Mouse (Mus musculus): ENCODE data around the gene Acaca. TPM values are rescaled to one million over a fixed set of nuclear protein-coding genes. Genes with fewer than 3 reads are reported as not detected.
A peak's percentile ranks its signal among the peaks of the same experiment; 100 is the strongest.

The Acaca gene
- polyA plus RNA-seq, 1 experiment, result 29.9 TPM

DNA sequence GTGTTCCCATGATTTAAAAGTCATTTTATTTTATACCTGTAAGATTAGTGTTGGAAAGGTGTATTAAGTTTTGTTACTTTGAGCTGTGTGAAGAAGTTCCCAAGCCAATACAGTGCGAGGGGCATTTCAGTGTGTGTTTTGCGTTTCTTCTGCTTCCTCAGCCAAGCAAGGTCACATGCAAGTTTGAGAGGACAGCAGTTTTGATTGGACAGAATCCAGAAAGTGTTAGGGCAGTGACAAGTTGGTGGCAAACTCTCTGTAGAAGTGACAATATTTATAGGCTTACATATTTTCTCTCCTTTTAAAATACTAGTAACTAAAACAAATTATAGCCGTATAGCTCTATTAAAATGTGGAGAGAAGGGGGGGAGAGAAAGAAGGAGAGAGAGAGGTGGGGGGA, 161.3 kb downstream of the Acaca start:
- Histone ChIP-seq H3K79me3 (ENCODE audit: low read depth) (no peaks in the 10 kb centered on the region), H3K36me3 (ENCODE audit: control insufficient read depth, insufficient read depth) (peaks cover 30% of the 10 kb centered on the region), H3K79me2 (ENCODE audit: control insufficient read depth, insufficient read depth) (no peaks in the 10 kb centered on the region), H3K4me3 (ENCODE audit: insufficient read depth, poor library complexity, severe bottlenecking) (no peak overlapping the region), H3ac (ENCODE audit: control insufficient read depth, insufficient read length, low read depth) (no peak overlapping the region), H3K27me3 (ENCODE audit: control insufficient read depth, insufficient read depth, insufficient read length) (no peaks in the 10 kb centered on the region)
- TF ChIP-seq FOSL1 (IDR thresholded peaks at IDR 0.05; ENCODE audit: insufficient read depth, low read length, poor library complexity, severe bottlenecking) (no peak), MYOD1 (IDR thresholded peaks at IDR 0.05; ENCODE audit: control insufficient read depth, insufficient read length, low read depth) (no peak), USF1 (IDR thresholded peaks at IDR 0.05; ENCODE audit: low read depth) (no peak), CTCF (IDR thresholded peaks at IDR 0.05; ENCODE audit: control insufficient read depth, insufficient read depth, insufficient read length) (no peak)

DNA sequence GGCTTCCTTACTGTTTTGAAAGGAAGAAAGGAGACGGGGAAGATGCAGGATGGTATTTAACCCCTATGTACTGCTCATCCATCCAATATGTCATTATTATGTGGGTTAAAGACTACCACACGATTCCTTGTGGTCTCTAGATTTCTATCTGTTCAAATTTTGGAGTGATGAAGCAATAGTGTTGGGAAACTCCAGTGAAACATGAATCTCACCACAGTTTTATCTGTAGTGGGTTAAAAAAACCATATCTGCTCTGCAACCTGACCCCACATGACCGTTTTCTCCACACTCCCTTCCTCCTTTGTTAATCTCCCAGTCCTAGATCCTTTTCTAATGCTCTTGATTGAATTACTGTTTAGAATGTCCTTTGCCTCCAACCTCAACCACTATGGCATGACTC, 163.1 kb downstream of the Acaca start:
- H3K79me2 ChIP-seq (ENCODE audit: control insufficient read depth, insufficient read depth), result no peaks in the 10 kb centered on the region
- no peaks in the 10 kb centered on the region for H3K27me3 ChIP-seq (ENCODE audit: control insufficient read depth, insufficient read depth, insufficient read length)
- peaks cover 26% of the 10 kb centered on the region for H3K36me3 ChIP-seq (ENCODE audit: control insufficient read depth, insufficient read depth)
- no peak for TF ChIP-seq FOSL1 (IDR thresholded peaks at IDR 0.05; ENCODE audit: insufficient read depth, low read length, poor library complexity, severe bottlenecking)
- peak; percentile 40 for TF ChIP-seq USF1 (IDR thresholded peaks at IDR 0.05; ENCODE audit: low read depth)
- peak; percentile 82 for TF ChIP-seq CEBPB (IDR thresholded peaks at IDR 0.05; ENCODE audit: low read depth)
- TF ChIP-seq MYOD1 (IDR thresholded peaks at IDR 0.05; ENCODE audit: control insufficient read depth, insufficient read length, low read depth), result no peak
- TF ChIP-seq CTCF (IDR thresholded peaks at IDR 0.05; ENCODE audit: control insufficient read depth, insufficient read depth, insufficient read length), result no peak
- no peak for TF ChIP-seq MAX (IDR thresholded peaks at IDR 0.05)
- TF ChIP-seq MYOG (IDR thresholded peaks at IDR 0.05; ENCODE audit: control insufficient read depth, extremely low read depth, insufficient read length), result no peak
- no peaks in the 10 kb centered on the region for H3K79me3 ChIP-seq (ENCODE audit: low read depth)
- no peak overlapping the region for H3ac ChIP-seq (ENCODE audit: control insufficient read depth, insufficient read length, low read depth)
- no peak overlapping the region for H3K4me3 ChIP-seq (ENCODE audit: insufficient read depth, poor library complexity, severe bottlenecking)

DNA sequence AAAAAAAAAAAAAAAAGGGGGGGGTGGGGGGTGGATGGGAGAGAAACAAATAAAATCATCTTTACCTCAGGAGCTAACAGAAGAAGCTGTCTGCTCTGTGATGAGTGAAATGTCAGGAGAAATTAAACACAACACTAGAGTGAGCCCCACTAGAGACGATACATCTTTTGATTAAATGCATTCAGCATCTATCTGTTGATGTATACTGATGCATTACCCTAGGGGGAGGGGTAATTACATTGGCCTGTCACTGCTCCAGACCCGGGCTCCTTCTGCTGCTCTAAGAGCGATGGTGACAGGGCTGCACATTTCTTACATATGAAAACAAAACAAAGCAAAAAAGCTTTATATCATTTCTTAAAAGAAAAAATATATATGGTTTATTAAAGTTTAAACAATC, 163.8 kb downstream of the Acaca start:
- Histone ChIP-seq H3K36me3 (ENCODE audit: control insufficient read depth, insufficient read depth) (peaks cover 29% of the 10 kb centered on the region), H3K79me3 (ENCODE audit: low read depth) (no peaks in the 10 kb centered on the region), H3ac (ENCODE audit: control insufficient read depth, insufficient read length, low read depth) (no peak overlapping the region), H3K79me2 (ENCODE audit: control insufficient read depth, insufficient read depth) (no peaks in the 10 kb centered on the region), H3K27me3 (ENCODE audit: control insufficient read depth, insufficient read depth, insufficient read length) (no peaks in the 10 kb centered on the region), H3K4me3 (ENCODE audit: insufficient read depth, poor library complexity, severe bottlenecking) (no peak overlapping the region)
- no peak for TF ChIP-seq MYOG (IDR thresholded peaks at IDR 0.05; ENCODE audit: control insufficient read depth, extremely low read depth, insufficient read length)
- no peak for TF ChIP-seq USF1 (IDR thresholded peaks at IDR 0.05; ENCODE audit: low read depth)
- TF ChIP-seq CEBPB (IDR thresholded peaks at IDR 0.05; ENCODE audit: low read depth), result no peak
- TF ChIP-seq CTCF (IDR thresholded peaks at IDR 0.05; ENCODE audit: control insufficient read depth, insufficient read depth, insufficient read length), result no peak
- TF ChIP-seq FOSL1 (IDR thresholded peaks at IDR 0.05; ENCODE audit: insufficient read depth, low read length, poor library complexity, severe bottlenecking), result no peak
- TF ChIP-seq MYOD1 (IDR thresholded peaks at IDR 0.05; ENCODE audit: control insufficient read depth, insufficient read length, low read depth), result no peak

DNA sequence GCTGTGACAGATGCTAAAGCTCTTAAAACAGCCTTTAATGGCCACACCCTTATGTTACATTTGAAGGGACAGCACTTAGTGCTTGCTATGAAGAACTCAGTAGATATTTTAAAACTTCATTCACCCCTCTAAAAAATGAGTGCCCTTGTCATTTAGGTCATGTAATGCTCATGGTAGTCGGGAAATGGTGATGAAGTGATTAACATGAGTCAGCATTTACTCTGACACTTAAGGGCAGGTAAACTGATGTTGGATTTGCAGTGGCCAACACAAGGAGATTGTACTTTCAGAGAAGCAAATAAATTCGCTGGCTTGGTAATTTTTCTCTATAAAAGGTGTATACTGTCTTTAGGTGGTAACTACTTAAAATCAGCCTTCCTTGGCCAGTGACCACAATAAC, 166.9 kb downstream of the Acaca start:
- TF ChIP-seq CEBPB (IDR thresholded peaks at IDR 0.05; ENCODE audit: low read depth), result no peak
- no peak for TF ChIP-seq MYOD1 (IDR thresholded peaks at IDR 0.05; ENCODE audit: control insufficient read depth, insufficient read length, low read depth)
- no peak for TF ChIP-seq MYOG (IDR thresholded peaks at IDR 0.05; ENCODE audit: control insufficient read depth, extremely low read depth, insufficient read length)
- no peak for TF ChIP-seq CTCF (IDR thresholded peaks at IDR 0.05; ENCODE audit: control insufficient read depth, insufficient read depth, insufficient read length)
- no peak for TF ChIP-seq MAX (IDR thresholded peaks at IDR 0.05)
- TF ChIP-seq USF1 (IDR thresholded peaks at IDR 0.05; ENCODE audit: low read depth), result no peak
- no peak for TF ChIP-seq FOSL1 (IDR thresholded peaks at IDR 0.05; ENCODE audit: insufficient read depth, low read length, poor library complexity, severe bottlenecking)

DNA sequence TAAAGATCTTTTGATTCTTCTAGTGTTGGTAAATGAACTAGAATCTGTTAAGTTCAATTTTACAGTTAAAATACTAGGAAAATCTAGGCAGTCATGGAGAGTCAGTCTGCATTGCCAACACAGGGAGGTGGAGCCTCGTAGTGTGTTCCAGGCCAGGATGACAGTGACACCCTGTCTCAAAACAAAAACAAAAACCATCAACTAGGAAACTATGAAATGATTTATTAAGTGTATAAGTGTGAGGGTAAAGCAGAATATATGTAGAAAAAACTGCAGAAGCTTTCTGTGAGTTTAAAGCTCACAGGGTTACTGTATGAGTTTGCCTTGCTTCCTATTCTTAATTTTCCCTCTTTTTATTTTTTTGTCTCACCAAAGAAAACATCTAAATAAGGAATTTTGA, 176.0 kb downstream of the Acaca start:
- no peak overlapping the region for H3K4me3 ChIP-seq (ENCODE audit: insufficient read depth, poor library complexity, severe bottlenecking)
- TF ChIP-seq USF1 (IDR thresholded peaks at IDR 0.05; ENCODE audit: low read depth) (no peak), MAX (IDR thresholded peaks at IDR 0.05) (no peak), MYOD1 (IDR thresholded peaks at IDR 0.05; ENCODE audit: control insufficient read depth, insufficient read length, low read depth) (no peak), CEBPB (IDR thresholded peaks at IDR 0.05; ENCODE audit: low read depth) (no peak), MYOG (IDR thresholded peaks at IDR 0.05; ENCODE audit: control insufficient read depth, extremely low read depth, insufficient read length) (no peak), CTCF (IDR thresholded peaks at IDR 0.05; ENCODE audit: control insufficient read depth, insufficient read depth, insufficient read length) (no peak), FOSL1 (IDR thresholded peaks at IDR 0.05; ENCODE audit: insufficient read depth, low read length, poor library complexity, severe bottlenecking) (no peak)
- H3K27me3 ChIP-seq (ENCODE audit: control insufficient read depth, insufficient read depth, insufficient read length), result no peaks in the 10 kb centered on the region
- H3K79me2 ChIP-seq (ENCODE audit: control insufficient read depth, insufficient read depth), result no peaks in the 10 kb centered on the region
- H3K36me3 ChIP-seq (ENCODE audit: control insufficient read depth, insufficient read depth), result peaks cover 33% of the 10 kb centered on the region
- no peak overlapping the region for H3ac ChIP-seq (ENCODE audit: control insufficient read depth, insufficient read length, low read depth)
- H3K79me3 ChIP-seq (ENCODE audit: low read depth), result no peaks in the 10 kb centered on the region

More for the DNA sequence above, 166.9 kb downstream of the Acaca start:
- Histone ChIP-seq H3K4me3 (ENCODE audit: insufficient read depth, poor library complexity, severe bottlenecking) (no peak overlapping the region), H3ac (ENCODE audit: control insufficient read depth, insufficient read length, low read depth) (no peak overlapping the region), H3K79me3 (ENCODE audit: low read depth) (no peaks in the 10 kb centered on the region), H3K79me2 (ENCODE audit: control insufficient read depth, insufficient read depth) (no peaks in the 10 kb centered on the region), H3K36me3 (ENCODE audit: control insufficient read depth, insufficient read depth) (peaks cover 23% of the 10 kb centered on the region), H3K27me3 (ENCODE audit: control insufficient read depth, insufficient read depth, insufficient read length) (no peaks in the 10 kb centered on the region)

DNA sequence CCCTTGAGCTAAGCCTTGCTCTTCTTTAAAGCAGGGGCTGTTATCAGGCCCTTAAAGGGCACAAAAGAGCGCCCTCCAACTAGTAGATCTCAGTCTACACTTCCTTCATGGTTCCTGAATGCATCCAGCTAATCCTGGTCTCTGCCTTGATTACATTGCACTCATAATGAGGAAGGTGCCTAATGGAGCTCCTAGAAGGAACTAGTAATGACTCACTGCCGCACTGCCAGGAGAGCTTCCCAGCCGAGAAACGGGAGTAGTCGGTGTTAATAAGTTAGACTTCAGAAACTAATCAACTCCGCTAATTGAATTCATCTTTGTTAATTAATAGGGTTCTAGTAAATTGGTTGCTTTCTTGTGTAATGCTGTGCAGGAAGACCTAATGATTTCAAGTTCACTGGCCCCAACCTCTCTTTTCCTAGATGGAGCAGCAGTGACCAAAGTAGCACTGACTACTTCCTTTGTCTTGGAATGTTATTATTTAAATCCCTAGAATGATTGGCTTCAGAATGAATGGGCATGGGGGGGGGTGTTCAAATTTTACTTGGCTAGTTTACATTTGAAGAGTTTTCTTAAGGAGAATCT, 176.8 kb downstream of the Acaca start:
- Histone ChIP-seq H3K27me3 (ENCODE audit: control insufficient read depth, insufficient read depth, insufficient read length) (no peaks in the 10 kb centered on the region), H3K4me3 (ENCODE audit: insufficient read depth, poor library complexity, severe bottlenecking) (no peak overlapping the region), H3K36me3 (ENCODE audit: control insufficient read depth, insufficient read depth) (peaks cover 33% of the 10 kb centered on the region), H3ac (ENCODE audit: control insufficient read depth, insufficient read length, low read depth) (no peak overlapping the region), H3K79me2 (ENCODE audit: control insufficient read depth, insufficient read depth) (no peaks in the 10 kb centered on the region), H3K79me3 (ENCODE audit: low read depth) (no peaks in the 10 kb centered on the region)
- no peak for TF ChIP-seq CEBPB (IDR thresholded peaks at IDR 0.05; ENCODE audit: low read depth)
- no peak for TF ChIP-seq MYOD1 (IDR thresholded peaks at IDR 0.05; ENCODE audit: control insufficient read depth, insufficient read length, low read depth)
- no peak for TF ChIP-seq FOSL1 (IDR thresholded peaks at IDR 0.05; ENCODE audit: insufficient read depth, low read length, poor library complexity, severe bottlenecking)
- no peak for TF ChIP-seq CTCF (IDR thresholded peaks at IDR 0.05; ENCODE audit: control insufficient read depth, insufficient read depth, insufficient read length)
- no peak for TF ChIP-seq MYOG (IDR thresholded peaks at IDR 0.05; ENCODE audit: control insufficient read depth, extremely low read depth, insufficient read length)
- no peak for TF ChIP-seq USF1 (IDR thresholded peaks at IDR 0.05; ENCODE audit: low read depth)
- TF ChIP-seq MAX (IDR thresholded peaks at IDR 0.05), result no peak
